Mouse (Mus musculus) CH12.LX (cell line): ENCODE measurements around the gene Drd2. TPM values are rescaled to one million over a fixed set of nuclear protein-coding genes. Genes with fewer than 3 reads are reported as not detected.

Source experiments
- DNase-seq: peaks from one replicate; pipeline ENCODE4 v3.0.0-alpha.2; 2013; ENCODE audit errors: extremely low read depth
- H3K27ac ChIP-seq: 2 replicates; pipeline ENCODE4 v1.5.1; 2012; ENCODE audit warnings: low read depth, mild to moderate bottlenecking, control low read depth, moderate library complexity; ENCODE audit not compliant: insufficient read depth
- H3K27me3 ChIP-seq: replicated peaks from 2 replicates; pipeline ENCODE3; 2012; ENCODE audit warnings: inconsistent platforms
- H3K36me3 ChIP-seq, 2 experiments: replicated peaks in 1 of 2; 2 replicates each; pipeline versions ENCODE3 to v1.6.1; 2012; ENCODE audit warnings: inconsistent platforms in 1 of 2, low read length in 1 of 2, mild to moderate bottlenecking in 1 of 2, mixed read lengths in 1 of 2, moderate library complexity in 1 of 2; ENCODE audit not compliant: control insufficient read depth in 1 of 2, insufficient read depth in 1 of 2
- H3K4me1 ChIP-seq, 2 experiments: 2 replicates each; pipeline ENCODE4 v1.6.1; 2012; ENCODE audit warnings: inconsistent platforms in 1 of 2, moderate library complexity in 1 of 2; ENCODE audit not compliant: insufficient read depth in 2 of 2, control insufficient read depth in 1 of 2
- H3K4me2 ChIP-seq: 2 replicates; pipeline ENCODE4 v1.6.1; 2012; ENCODE audit warnings: low read depth, mild to moderate bottlenecking, control low read depth; ENCODE audit not compliant: poor library complexity, insufficient read depth, severe bottlenecking
- H3K4me3 ChIP-seq, 3 experiments: fragments of 150-350 bp in 1 of 3; sonication (generic) in 1 of 3; replicated peaks in 1 of 3; 2 replicates each; pipeline versions ENCODE3 to v1.5.1; 2011 to 2012; ENCODE audit warnings: low read depth in 2 of 3, low read length in 2 of 3, mild to moderate bottlenecking in 2 of 3, moderate library complexity in 2 of 3, control low read depth in 1 of 3, improper control_type of control experiment in 1 of 3, inconsistent platforms in 1 of 3, mixed read lengths in 1 of 3; ENCODE audit not compliant: poor library complexity in 1 of 3
- H3K79me2 ChIP-seq: replicated peaks from 2 replicates; pipeline ENCODE4 v1.6.1; 2012; ENCODE audit warnings: mild to moderate bottlenecking, moderate library complexity; ENCODE audit not compliant: control insufficient read depth, poor library complexity, insufficient read depth, severe bottlenecking; ENCODE audit errors: extremely low read depth
- H3K9ac ChIP-seq: 2 replicates; pipeline ENCODE4 v1.6.1; 2012; ENCODE audit warnings: low read depth, mild to moderate bottlenecking, control low read depth, moderate library complexity; ENCODE audit not compliant: insufficient read depth
- H3K9me3 ChIP-seq: replicated peaks from 2 replicates; pipeline ENCODE3; 2012; ENCODE audit warnings: low read length, inconsistent platforms, mixed read lengths
- BHLHE40 ChIP-seq: IDR thresholded peaks from 2 replicates; pipeline ENCODE4 v1.6.1; 2011; ENCODE audit warnings: mild to moderate bottlenecking, low read depth, low read length, improper control_type of control experiment
- CHD2 ChIP-seq: IDR thresholded peaks from 2 replicates; pipeline ENCODE4 v1.6.1; 2011; ENCODE audit warnings: low read length, improper control_type of control experiment
- E2F4 ChIP-seq: IDR thresholded peaks from 2 replicates; pipeline ENCODE4 v1.6.1; 2011; ENCODE audit warnings: low read depth, low read length, improper control_type of control experiment; ENCODE audit not compliant: insufficient replicate concordance
- ELF1 ChIP-seq: IDR thresholded peaks from 2 replicates; pipeline ENCODE4 v1.6.1; 2014; ENCODE audit warnings: low read depth, mild to moderate bottlenecking, inconsistent platforms, low read length, improper control_type of control experiment
- IRF4 ChIP-seq: IDR thresholded peaks from 2 replicates; pipeline ENCODE4 v1.6.1; 2014; ENCODE audit warnings: low read depth, mild to moderate bottlenecking, inconsistent platforms, low read length, improper control_type of control experiment
- JUN ChIP-seq: IDR thresholded peaks from 2 replicates; pipeline ENCODE4 v1.6.1; 2011; ENCODE audit warnings: low read depth, mild to moderate bottlenecking, low read length, improper control_type of control experiment, moderate library complexity; ENCODE audit not compliant: insufficient read depth
- MAX ChIP-seq: IDR thresholded peaks from 2 replicates; pipeline ENCODE4 v1.6.1; 2011; ENCODE audit warnings: low read length, improper control_type of control experiment
- MAZ ChIP-seq: IDR thresholded peaks from 2 replicates; pipeline ENCODE4 v1.6.1; 2012; ENCODE audit warnings: low read depth, mild to moderate bottlenecking, inconsistent platforms, low read length, improper control_type of control experiment, moderate library complexity
- MYC ChIP-seq: IDR thresholded peaks from 2 replicates; pipeline ENCODE4 v1.6.1; 2011; ENCODE audit warnings: low read depth, mild to moderate bottlenecking, improper control_type of control experiment, low read length
- NELFE ChIP-seq: IDR thresholded peaks from 2 replicates; pipeline ENCODE4 v1.6.1; 2011; ENCODE audit warnings: low read depth, low read length, improper control_type of control experiment
- NRF1 ChIP-seq: IDR thresholded peaks from 2 replicates; pipeline ENCODE4 v1.6.1; 2014; ENCODE audit warnings: low read depth, mild to moderate bottlenecking, inconsistent platforms, low read length, improper control_type of control experiment, moderate library complexity
- PAX5 ChIP-seq: IDR thresholded peaks from 2 replicates; pipeline ENCODE4 v1.6.1; 2012; ENCODE audit warnings: low read length, inconsistent platforms, mixed read lengths
- POLR2A ChIP-seq: IDR thresholded peaks from 2 replicates; pipeline ENCODE4 v1.6.1; 2011; ENCODE audit warnings: low read depth, mild to moderate bottlenecking, improper control_type of control experiment, low read length
- POLR2AphosphoS2 ChIP-seq: IDR thresholded peaks from 2 replicates; pipeline ENCODE4 v1.6.1; 2011; ENCODE audit warnings: low read depth, low read length, improper control_type of control experiment
- SIN3A ChIP-seq: IDR thresholded peaks from 2 replicates; pipeline ENCODE4 v1.6.1; 2012; ENCODE audit warnings: low read length, improper control_type of control experiment, inconsistent platforms
- SMC3 ChIP-seq: IDR thresholded peaks from 2 replicates; pipeline ENCODE4 v1.6.1; 2011; ENCODE audit warnings: low read depth, low read length, improper control_type of control experiment
- TBP ChIP-seq: conservative IDR thresholded peaks from 2 replicates; pipeline ENCODE4 v1.6.1; 2011; ENCODE audit warnings: low read depth, low read length, improper control_type of control experiment
- TCF12 ChIP-seq: IDR thresholded peaks from 2 replicates; pipeline ENCODE4 v1.6.1; 2014; ENCODE audit warnings: low read depth, mild to moderate bottlenecking, inconsistent platforms, low read length, improper control_type of control experiment
- USF1 ChIP-seq: IDR thresholded peaks from 2 replicates; pipeline ENCODE4 v1.6.1; 2014; ENCODE audit warnings: low read depth, mild to moderate bottlenecking, inconsistent platforms, low read length, improper control_type of control experiment
- USF2 ChIP-seq: conservative IDR thresholded peaks from 2 replicates; pipeline ENCODE4 v1.6.1; 2011; ENCODE audit warnings: low read depth, low read length, improper control_type of control experiment
- ZC3H11A ChIP-seq: IDR thresholded peaks from 2 replicates; pipeline ENCODE4 v1.6.1; 2012; ENCODE audit warnings: low read depth, mild to moderate bottlenecking, inconsistent platforms, low read length, improper control_type of control experiment
- ZKSCAN1 ChIP-seq: IDR thresholded peaks from 2 replicates; pipeline ENCODE4 v1.6.1; 2012; ENCODE audit warnings: low read depth, inconsistent platforms, low read length, improper control_type of control experiment, borderline replicate concordance
- ZNF384 ChIP-seq: IDR thresholded peaks from 2 replicates; pipeline ENCODE4 v1.6.1; 2012; ENCODE audit warnings: low read depth, low read length, improper control_type of control experiment, inconsistent platforms
- dilution Hi-C: fragments of 300-500 bp; cut with MboI; formaldehyde crosslinking; loops from 2 replicates; pipeline ENCODE4 v1.14.3; 2020; ENCODE audit warnings: low sequenced_read_pairs; ENCODE audit not compliant: extremely low pct_unique_long_range_greater_than_20kb, extremely low pct_ligation_motif_present
- in situ Hi-C: fragments of 300-500 bp; cut with MboI; formaldehyde crosslinking; loops from 3 replicates; pipeline ENCODE4 v1.14.3; 2019; ENCODE audit warnings: low sequenced_read_pairs, low pct_ligation_motif_present, low pct_unique_long_range_greater_than_20kb, mixed read lengths
- polyA plus RNA-seq: library from polyadenylated mRNA; unstranded; fragments of >175 nt; gene quantifications from 2 replicates; pipeline ENCODE4 v1.2.1, GENCODE M21; 2012; ENCODE audit warnings: low read depth; ENCODE audit not compliant: insufficient read length
- total RNA-seq, 2 experiments: library from RNA; depleted of rRNA; stranded (reverse); fragments of 300-350 nt in 1 of 2; fragments of >200 nt in 1 of 2; gene quantifications; 2 replicates each; pipeline ENCODE4 v1.2.3; 2012 to 2014

Drd2 gene
- total and polyA plus RNA-seq, 3 experiments = not detected

DNA sequence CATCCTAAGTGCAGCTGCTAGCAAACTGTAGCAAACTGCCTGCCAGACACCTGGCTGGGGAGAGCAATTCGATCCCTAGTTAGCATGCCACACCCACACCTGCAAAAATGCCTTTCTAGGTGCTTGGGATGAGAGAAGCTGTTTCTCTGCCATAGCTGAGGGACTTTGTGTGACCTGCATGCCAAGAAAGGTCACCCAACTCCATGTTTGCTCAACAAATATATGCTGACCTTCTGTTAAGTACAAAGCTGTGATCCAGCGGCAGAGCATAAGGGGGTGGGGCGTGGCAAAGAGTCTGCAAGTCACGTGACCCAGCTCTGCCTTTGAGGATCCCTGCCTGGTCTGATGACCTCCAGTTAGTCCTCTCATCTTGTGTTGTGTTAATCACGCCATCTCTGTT lies 25.3 kb downstream of the Drd2 start:
- Histone ChIP-seq H3K27me3 (peaks cover 2% of the 10 kb centered on the region), H3K9ac (no peak overlapping the region), H3K27ac (no peak overlapping the region), H3K4me2 (no peak overlapping the region), H3K4me3 (no peak overlapping the region), H3K9me3 (no peaks in the 10 kb centered on the region), H3K36me3 (no peaks in the 10 kb centered on the region), H3K4me1 (no peaks in the 10 kb centered on the region), H3K79me2 (no peaks in the 10 kb centered on the region)
- in situ Hi-C loops (no loop called here), dilution Hi-C loops (no loop called here)
- no peak for DNase-seq
- TF ChIP-seq TCF12 (no peak), ELF1 (no peak), ZKSCAN1 (no peak), ZNF384 (no peak), E2F4 (no peak), BHLHE40 (no peak; the same call in 1 of the 2 replicates), NELFE (no peak), TBP (no peak), USF1 (peak; percentile 67), MAZ (no peak), MAX (no peak), USF2 (peak; percentile 62), ZC3H11A (no peak)

DNA sequence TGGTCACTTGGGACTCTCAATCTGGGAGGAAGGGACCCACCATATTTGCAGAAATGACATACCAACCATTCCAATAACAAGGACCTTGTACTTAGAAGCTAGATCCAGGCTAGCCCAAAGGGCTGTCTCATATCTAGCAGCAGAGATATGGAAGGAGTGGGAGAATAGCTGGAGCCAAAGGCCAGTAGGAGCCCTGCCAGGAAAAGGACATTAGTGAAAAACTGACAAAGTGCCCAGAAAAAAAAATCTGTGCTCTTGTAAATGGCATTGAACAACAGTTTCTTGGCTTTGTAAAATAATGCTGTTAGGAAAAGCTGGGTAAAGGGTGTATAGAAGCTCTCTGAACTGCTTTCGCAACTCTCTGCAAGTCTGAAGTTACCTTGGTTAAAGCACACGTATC lies 33.5 kb downstream of the Drd2 start:
- Histone ChIP-seq H3K4me1 (no peaks in the 10 kb centered on the region), H3K9ac (no peak overlapping the region), H3K36me3 (no peaks in the 10 kb centered on the region), H3K4me3 (no peak overlapping the region), H3K27me3 (peaks cover 5% of the 10 kb centered on the region), H3K9me3 (peaks cover 8% of the 10 kb centered on the region), H3K4me2 (no peak overlapping the region), H3K27ac (no peak overlapping the region), H3K79me2 (no peaks in the 10 kb centered on the region)
- no peak for DNase-seq
- dilution Hi-C loops = no loop called here
- in situ Hi-C loops = no loop called here
- TF ChIP-seq BHLHE40 (no peak), CHD2 (no peak), E2F4 (no peak), POLR2AphosphoS2 (no peak), SMC3 (no peak)

DNA sequence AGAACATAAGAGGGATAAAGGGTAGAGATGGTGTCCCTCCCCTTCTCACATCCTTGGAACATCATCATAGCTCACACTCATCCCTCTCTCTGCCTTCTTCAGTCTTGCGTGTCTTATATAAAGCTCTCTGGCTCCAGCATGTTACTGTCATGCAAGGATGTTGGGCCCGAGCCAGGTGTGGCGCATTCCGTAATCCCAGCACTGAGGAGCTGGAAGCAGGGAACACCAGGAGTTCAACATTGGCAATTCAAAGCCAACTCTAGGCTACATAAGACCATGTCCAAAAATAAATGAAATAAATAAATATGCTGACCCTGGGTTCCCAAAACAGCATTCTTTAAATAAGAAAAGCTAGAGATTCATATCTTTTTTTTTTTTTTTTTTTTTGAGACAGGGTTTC lies 39.5 kb downstream of the Drd2 start:
- TF ChIP-seq NRF1 (no peak), POLR2A (no peak), PAX5 (no peak), SIN3A (no peak), MYC (no peak), JUN (no peak), IRF4 (no peak)
- Histone ChIP-seq H3K9me3 (no peaks in the 10 kb centered on the region), H3K4me1 (no peaks in the 10 kb centered on the region), H3K4me2 (no peak overlapping the region), H3K36me3 (no peaks in the 10 kb centered on the region), H3K79me2 (no peaks in the 10 kb centered on the region), H3K27ac (no peak overlapping the region), H3K9ac (no peak overlapping the region), H3K4me3 (no peak overlapping the region), H3K27me3 (peaks cover 3% of the 10 kb centered on the region)
- in situ Hi-C loops = no loop called here
- DNase-seq = no peak
- dilution Hi-C loops = no loop called here
